Mouse (Mus musculus) induced T-regulatory cell, adult 2 months (primary cell): ENCODE results near the gene Zdhhc7.
A peak's percentile ranks its signal among the peaks of the same experiment; 100 is the strongest.

Source experiments
- DNase-seq: peaks from one replicate; pipeline ENCODE4 v3.0.0-alpha.2; 2012; ENCODE audit warnings: low read depth

Zdhhc7 gene

GRCm38 (mm10) chr8:120101068-120101972 is at the start of gene Zdhhc7:
Gene Zdhhc7, minus strand, starts transcription at chr8:120101482.
- peak; percentile 86 for DNase-seq

- no peak for DNase-seq
Measured at GRCm38 (mm10) chr8:120150028-120150427, 48.7 kb upstream of the Zdhhc7 start.

DNA sequence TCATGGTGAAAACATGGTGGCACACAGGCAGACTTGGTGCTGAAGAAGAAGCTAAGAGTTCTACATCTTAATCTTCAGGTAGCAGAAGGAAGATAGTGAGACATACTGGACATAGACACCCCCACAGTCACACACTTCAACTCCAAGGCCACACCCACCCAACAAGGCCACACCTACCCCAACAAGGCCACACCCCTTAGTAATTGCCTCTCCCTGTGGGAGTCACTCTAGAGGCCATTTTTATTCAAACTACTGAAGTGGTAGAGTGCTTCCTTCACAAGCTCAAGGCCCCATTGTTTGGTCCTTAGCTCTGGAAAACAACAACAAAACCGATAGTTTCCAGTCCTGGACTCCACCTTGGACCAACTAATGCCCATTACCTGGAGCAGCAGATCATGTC is 44.8 kb upstream of the Zdhhc7 start:
- DNase-seq = no peak

- no peak for DNase-seq
Measured at GRCm38 (mm10) chr8:120144652-120145301, 43.5 kb upstream of the Zdhhc7 start.

DNA sequence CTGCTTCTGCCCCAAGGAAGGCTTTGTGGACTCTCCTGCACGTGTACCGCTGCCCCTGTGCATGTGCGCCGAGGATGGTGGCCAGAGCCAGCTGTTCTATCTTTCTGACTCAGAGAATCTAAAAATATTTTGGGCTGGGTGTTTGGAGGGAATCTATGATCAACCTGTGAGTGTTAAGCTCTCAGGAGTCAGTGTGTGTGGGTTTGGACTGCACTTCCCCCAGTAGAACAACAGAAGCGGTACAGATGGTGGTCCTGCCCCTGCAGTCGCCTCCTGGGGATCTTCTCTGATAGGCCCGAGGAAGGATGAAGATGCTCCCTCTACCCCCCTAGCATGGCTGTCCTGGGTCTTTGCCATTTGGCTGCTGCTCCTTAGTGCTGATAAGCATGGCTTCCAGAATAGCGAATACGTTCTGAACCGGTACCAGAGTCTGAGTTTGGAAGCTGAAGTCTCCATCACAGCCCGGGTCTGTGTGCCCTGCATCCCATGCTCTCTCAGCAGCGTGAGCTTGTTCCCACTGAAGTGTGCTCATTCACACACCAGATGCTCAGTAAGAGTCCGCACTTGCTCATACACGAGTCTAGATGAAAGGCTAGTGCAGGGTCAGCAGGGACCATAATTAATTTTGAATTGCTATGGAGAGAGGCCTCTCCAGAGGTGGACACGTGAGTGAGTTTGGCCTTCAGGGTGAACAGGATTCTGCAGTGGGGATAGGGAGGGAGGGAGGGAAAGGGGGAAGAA is 42.8 kb upstream of the Zdhhc7 start:
- DNase-seq = no peak

GRCm38 (mm10) chr8:120140769-120141168 is 39.5 kb upstream of the Zdhhc7 start:
- no peak for DNase-seq

GRCm38 (mm10) chr8:120138958-120139357 is 37.7 kb upstream of the Zdhhc7 start:
- no peak for DNase-seq

- no peak for DNase-seq
Measured at GRCm38 (mm10) chr8:120136618-120137017, 35.3 kb upstream of the Zdhhc7 start.

DNA sequence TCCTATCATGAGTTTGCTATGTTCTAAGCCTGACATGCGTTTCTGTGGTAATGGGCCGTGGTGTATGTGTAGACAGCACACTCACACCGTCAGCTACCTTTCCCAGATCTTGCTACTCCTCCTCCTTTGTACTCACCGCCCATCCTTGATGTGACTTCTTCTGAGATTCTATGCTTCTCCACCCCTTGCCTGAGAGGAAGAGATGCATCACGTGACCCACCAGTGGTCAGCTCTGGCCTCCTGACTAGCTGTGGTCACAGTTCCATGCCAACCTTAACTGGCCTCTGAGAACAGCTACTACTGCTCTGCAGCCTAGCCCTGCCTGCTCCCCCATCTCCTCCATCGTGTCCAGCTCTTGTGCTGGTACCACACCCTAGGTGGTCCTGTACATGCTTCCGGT is 34.4 kb upstream of the Zdhhc7 start:
- DNase-seq = no peak

- DNase-seq = no peak
Measured at GRCm38 (mm10) chr8:120133169-120133568, 31.9 kb upstream of the Zdhhc7 start.

GRCm38 (mm10) chr8:120131158-120131557 is 29.9 kb upstream of the Zdhhc7 start:
- DNase-seq = no peak

DNA sequence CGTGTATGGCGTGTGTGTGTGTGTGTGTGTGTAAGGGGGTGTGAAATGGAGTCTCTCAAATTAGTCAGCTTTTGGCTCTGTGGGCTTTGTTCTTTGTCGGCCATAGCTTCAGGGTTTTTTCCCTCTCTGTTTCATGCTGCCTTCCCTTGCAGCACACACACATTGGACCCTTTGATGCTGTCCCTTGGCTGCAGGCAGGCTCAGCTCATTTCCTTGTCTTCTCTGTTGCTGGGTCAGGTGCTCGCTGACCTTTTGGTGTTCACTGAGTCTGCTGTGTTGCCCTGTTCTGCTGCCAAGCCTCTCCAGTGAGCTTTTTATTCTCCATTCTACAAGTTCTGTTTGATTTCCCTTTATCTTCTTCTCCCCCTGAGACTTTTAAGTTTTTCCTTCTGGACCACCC is 28.3 kb upstream of the Zdhhc7 start:
- no peak for DNase-seq

DNA sequence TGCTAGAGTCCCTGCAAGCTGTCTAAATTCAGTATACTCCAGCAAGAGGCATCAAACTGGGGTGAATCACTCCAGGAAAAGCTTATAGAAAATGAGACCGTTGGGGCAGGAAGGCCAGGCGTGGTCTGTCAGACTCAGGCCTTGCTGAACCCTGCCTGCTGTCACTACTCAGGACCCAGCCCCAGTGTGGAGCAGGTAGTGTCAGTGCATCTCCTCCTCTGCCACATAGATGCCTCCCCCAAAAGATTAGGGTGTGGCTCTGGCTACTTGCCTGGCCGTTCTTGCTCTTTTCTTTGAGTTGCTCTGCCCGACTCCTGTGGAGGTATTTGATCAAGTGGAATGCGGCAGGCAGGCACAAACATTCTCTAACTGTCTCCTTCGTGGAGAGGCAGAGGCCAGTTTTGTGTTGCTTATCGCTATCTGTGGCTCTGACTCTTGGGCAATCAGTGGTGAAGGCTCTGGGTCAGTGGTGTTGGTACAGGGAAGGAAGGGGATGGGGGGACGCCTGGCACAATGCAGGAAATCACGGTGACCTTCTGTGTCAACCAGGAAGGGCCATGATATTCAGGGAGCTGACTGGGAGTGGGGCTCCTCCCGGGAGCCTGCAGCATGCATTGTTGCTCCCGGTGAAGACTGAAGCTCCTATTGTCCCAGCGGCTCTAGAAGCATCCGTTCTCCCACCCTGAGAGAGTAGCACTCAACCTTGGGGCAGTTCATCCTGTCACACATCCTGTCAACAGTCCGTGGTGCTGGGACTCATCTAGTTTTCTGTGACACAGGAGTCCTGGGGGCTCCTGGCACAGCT is 25.3 kb upstream of the Zdhhc7 start:
- DNase-seq = no peak

DNA sequence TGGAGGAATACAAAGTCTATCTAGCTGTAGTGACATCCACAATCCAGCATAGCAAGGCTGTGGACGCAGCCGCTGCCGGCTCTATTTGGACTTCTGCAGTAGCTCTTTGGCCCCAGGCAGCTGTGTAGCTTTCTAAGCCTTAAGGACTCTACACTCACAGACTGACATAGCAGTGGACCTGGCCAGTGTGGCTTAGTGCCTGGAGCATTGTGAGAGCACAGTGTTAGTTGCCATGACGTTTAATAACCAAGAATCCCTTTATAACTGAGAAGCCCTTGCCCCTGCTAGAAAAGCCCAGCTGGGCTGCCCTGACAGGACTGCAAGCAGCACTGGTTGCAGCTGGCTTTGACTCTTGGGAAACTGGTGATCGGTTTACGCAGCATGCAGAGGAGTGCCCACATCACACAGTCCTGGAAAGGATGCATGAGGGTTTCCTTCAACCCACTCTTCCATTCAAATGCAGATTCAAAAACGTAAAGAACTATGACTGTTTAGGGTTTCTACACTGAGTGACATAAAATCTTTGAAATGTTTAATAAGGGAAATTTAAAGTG is 23.6 kb upstream of the Zdhhc7 start:
- DNase-seq = no peak

- no peak for DNase-seq
Measured at GRCm38 (mm10) chr8:120124261-120124660, 23.0 kb upstream of the Zdhhc7 start.

- DNase-seq = no peak
Measured at GRCm38 (mm10) chr8:120120951-120121350, 19.7 kb upstream of the Zdhhc7 start.

- no peak for DNase-seq
Measured at GRCm38 (mm10) chr8:120119931-120120330, 18.6 kb upstream of the Zdhhc7 start.

DNA sequence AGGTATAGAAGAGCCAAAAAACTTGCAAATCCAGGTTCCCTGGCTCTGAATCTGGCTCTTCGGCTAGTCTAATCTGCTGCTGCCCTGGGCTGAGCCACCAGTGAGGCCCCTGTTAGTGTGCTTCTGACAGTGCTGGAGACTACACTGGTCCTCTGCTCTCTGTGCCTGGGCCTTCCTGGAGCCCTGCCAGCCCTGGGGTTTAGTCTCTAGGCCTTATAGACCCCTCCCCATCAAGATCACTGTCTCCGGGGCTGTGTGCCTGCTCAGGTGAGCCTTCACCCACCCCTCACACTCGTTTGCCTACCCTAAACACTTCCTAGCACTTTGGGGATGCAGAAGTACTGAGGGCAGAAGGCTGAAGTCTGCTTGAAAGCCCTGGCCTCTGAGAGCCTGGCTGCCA is 18.1 kb upstream of the Zdhhc7 start:
- DNase-seq = no peak

- DNase-seq = no peak
Measured at GRCm38 (mm10) chr8:120118847-120119246, 17.6 kb upstream of the Zdhhc7 start.

DNA sequence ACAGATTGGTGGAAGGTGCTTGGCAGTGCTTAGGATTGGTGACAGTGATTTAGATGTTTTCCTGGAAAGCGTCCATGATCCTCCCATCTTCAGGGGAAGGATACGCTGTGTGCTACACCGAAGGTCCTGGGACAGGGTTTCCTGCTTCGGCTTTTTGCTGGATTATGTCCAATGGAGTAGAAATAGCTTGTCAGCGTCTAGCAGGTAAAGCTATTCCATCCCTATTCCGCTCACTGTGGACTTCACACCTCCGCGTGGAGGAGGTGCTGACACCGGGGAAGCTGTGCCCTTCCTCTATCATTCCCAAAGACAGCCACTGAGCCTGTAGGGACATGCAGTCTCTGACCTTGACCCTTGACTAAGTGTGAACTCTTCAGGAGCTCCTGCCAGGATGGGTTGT is 16.9 kb upstream of the Zdhhc7 start:
- DNase-seq = no peak

GRCm38 (mm10) chr8:120116600-120116999 is 15.3 kb upstream of the Zdhhc7 start:
- DNase-seq = no peak
